8 mouse cellular contexts compared by ENCODE assay signal in genomic region chr19:44297068-44297760, GRCm38 (mm10). TPM values are rescaled to one million over a fixed set of nuclear protein-coding genes. Genes with fewer than 3 reads are reported as not detected.
DNase-seq lines count a peak whose midpoint lies in the region; ATAC-seq and TF ChIP-seq lines count a peak whose summit lies in the region.

No protein-coding gene starts in this region.

- H3K4me2 ChIP-seq in lung, embryonic 16.5 days (ENCODE audit: low read depth, low read length) = peak overlapping the region; percentile 96
- H3K4me2 ChIP-seq in limb, embryonic 12.5 days = peak overlapping the region; percentile 99

- WGBS in lung, embryonic 16.5 days = 30% methylated on average over 8 of the region's 8 CpGs
- 68% methylated on average over 8 of the region's 8 CpGs for WGBS in limb, embryonic 12.5 days
- WGBS in small intestine, adult 2 months = 77% methylated on average over 8 of the region's 8 CpGs

- no peaks in the 10 kb centered on the region for H3K9me3 ChIP-seq in lung, embryonic 16.5 days (ENCODE audit: control insufficient read depth, low read length)
- H3K9me3 ChIP-seq in limb, embryonic 12.5 days = no peaks in the 10 kb centered on the region

- H3K27ac ChIP-seq in lung, embryonic 16.5 days (ENCODE audit: low read length) = no peak overlapping the region
- H3K27ac ChIP-seq in embryonic fibroblast, embryonic 13.5 days (ENCODE audit: insufficient read depth, low read length) = no peak overlapping the region
- 0 out of 2 replicates have a peak overlapping the region, but pooled peaks have one; percentile 35 for H3K27ac ChIP-seq in limb, embryonic 12.5 days
- H3K27ac ChIP-seq in small intestine, adult 2 months (ENCODE audit: insufficient read depth, low read depth, low read length) = no peak overlapping the region

- TF ChIP-seq CTCF in embryonic fibroblast, embryonic 13.5 days (IDR thresholded peaks at IDR 0.05; ENCODE audit: borderline replicate concordance, insufficient read depth, low read length) = no peak
- TF ChIP-seq CTCF in small intestine, adult 2 months (IDR thresholded peaks at IDR 0.05; ENCODE audit: extremely low read depth, insufficient read length, insufficient replicate concordance, low read depth, low read length) = no peak

- peaks cover 37% of the 10 kb centered on the region for H3K36me3 ChIP-seq in lung, embryonic 16.5 days (ENCODE audit: control insufficient read depth, insufficient read depth, low read length)
- H3K36me3 ChIP-seq in limb, embryonic 12.5 days = peaks cover 74% of the 10 kb centered on the region
- H3K36me3 ChIP-seq in small intestine, adult 2 months (ENCODE audit: control insufficient read depth, insufficient read depth, low read length) = peaks cover 41% of the 10 kb centered on the region

- 0 out of 2 replicates have a peak, but pooled peaks have one; percentile 16 for TF ChIP-seq POLR2A in embryonic fibroblast, embryonic 13.5 days (IDR thresholded peaks at IDR 0.05; ENCODE audit: low read depth, low read length)
- TF ChIP-seq POLR2A in small intestine, adult 2 months (IDR thresholded peaks at IDR 0.05; ENCODE audit: low read depth, low read length) = no peak

- DNase-seq in lung, postnatal 4 days = no peak
- no peak for DNase-seq in cerebellum, postnatal 10 days
- DNase-seq in spleen, postnatal 4 days (ENCODE audit: low spot score in 2 of 2) = no peak
- no peak for DNase-seq in thymus, postnatal 4 days

- peak overlapping the region; percentile 92 for H3K9ac ChIP-seq in lung, embryonic 16.5 days (ENCODE audit: low read length)
- peak overlapping the region; percentile 93 for H3K9ac ChIP-seq in limb, embryonic 12.5 days (replicated peaks)

- ATAC-seq in lung, embryonic 16.5 days (ENCODE audit: low read depth) = no peak
- ATAC-seq in limb, embryonic 12.5 days (ENCODE audit: insufficient number of reproducible peaks, insufficient read depth, low FRiP score, low TSS enrichment, low read depth) = no peak

- no peaks in the 10 kb centered on the region for H3K27me3 ChIP-seq in lung, embryonic 16.5 days (ENCODE audit: control insufficient read depth, insufficient read depth, low read depth, low read length)
- H3K27me3 ChIP-seq in limb, embryonic 12.5 days = no peaks in the 10 kb centered on the region
- no peaks in the 10 kb centered on the region for H3K27me3 ChIP-seq in small intestine, adult 2 months (ENCODE audit: control insufficient read depth, insufficient read depth, low read length)

- peaks cover 75% of the 10 kb centered on the region for H3K4me1 ChIP-seq in lung, embryonic 16.5 days (replicated peaks; ENCODE audit: control insufficient read depth, insufficient read depth, low read length)
- H3K4me1 ChIP-seq in embryonic fibroblast, embryonic 13.5 days (ENCODE audit: control insufficient read depth, insufficient read depth, low read length) = peaks cover 17% of the 10 kb centered on the region
- peaks cover 76% of the 10 kb centered on the region for H3K4me1 ChIP-seq in limb, embryonic 12.5 days (replicated peaks)
- peaks cover 30% of the 10 kb centered on the region for H3K4me1 ChIP-seq in small intestine, adult 2 months (ENCODE audit: control insufficient read depth, insufficient read depth, insufficient read length, low read length)

- peak overlapping the region; percentile 84 for H3K4me3 ChIP-seq in lung, embryonic 16.5 days (ENCODE audit: low read length)
- H3K4me3 ChIP-seq in embryonic fibroblast, embryonic 13.5 days (ENCODE audit: insufficient read depth, low read length) = peak overlapping the region; percentile 82
- H3K4me3 ChIP-seq in limb, embryonic 12.5 days (replicated peaks) = peak overlapping the region; percentile 83
- H3K4me3 ChIP-seq in small intestine, adult 2 months (ENCODE audit: low read depth, low read length) = peak overlapping the region; percentile 33; the same call in 1 of the 2 replicates

RNA-seq across cellular contexts. Expression of gene Scd2, which starts 3.7 kb away (rescaled TPM):
- 225 and 232 TPM in 2 replicates for polyA plus RNA-seq in lung, embryonic 16.5 days (2015; fragmentation: Nextera tagmentation; extraction: Ambion mirVana)
- polyA plus RNA-seq in embryonic fibroblast, embryonic 13.5 days (2011; ENCODE audit: insufficient read length, low read depth, missing spikeins) = 442 and 478 TPM in 2 replicates
- 304 and 317 TPM in 2 replicates for polyA plus RNA-seq in limb, embryonic 12.5 days (2016; fragmentation: Nextera tagmentation; extraction: Ambion mirVana)
- polyA plus RNA-seq in small intestine, adult 2 months (2012; rRNA removed) = 20.5 and 23.6 TPM in 2 replicates

RNA-seq across cellular contexts. Expression of gene Scd4, which starts 35.7 kb away (rescaled TPM):
- 0.40 and 0.49 TPM in 2 replicates for polyA plus RNA-seq in lung, embryonic 16.5 days (2015; fragmentation: Nextera tagmentation; extraction: Ambion mirVana)
- polyA plus RNA-seq in embryonic fibroblast, embryonic 13.5 days (2011; ENCODE audit: insufficient read length, low read depth, missing spikeins) = 0.35 and 0.72 TPM in 2 replicates
- polyA plus RNA-seq in limb, embryonic 12.5 days (2016; fragmentation: Nextera tagmentation; extraction: Ambion mirVana) = 0.06 TPM in 1 of 2 replicates, not detected in the other
- 0.08 and 0.22 TPM in 2 replicates for polyA plus RNA-seq in small intestine, adult 2 months (2012; rRNA removed)

Comparison
In these comparisons a context has a peak if more than half of its experiments do, and no peak if none do; other contexts are left out.
1. H3K4me3 ChIP-seq: peak in every context shown above with its lines; median percentile 84 in lung, embryonic 16.5 days; 83 in limb, embryonic 12.5 days; 82 in embryonic fibroblast, embryonic 13.5 days; 33 in small intestine, adult 2 months.